ENCODE assay signal across 18 mouse cellular contexts in genomic region chr17:66334894-66335293, GRCm38 (mm10).
DNase-seq lines count a peak whose midpoint lies in the region; ATAC-seq and TF ChIP-seq lines count a peak whose summit lies in the region.
"Had no signal": no experiment of that assay in that cellular context is flagged by ENCODE, and none has a peak within 500 bp of the region (broad histone marks: within the 10 kb centered on the region; RNA-seq: fewer than 3 reads in every experiment).

No protein-coding gene starts in this region.

- H3ac ChIP-seq in myocyte (ENCODE audit: control insufficient read depth, insufficient read length), result no peak overlapping the region

- 62% methylated on average over 4 of the region's 4 CpGs for WGBS in hindbrain, embryonic 16.5 days
- 63% methylated on average over 4 of the region's 4 CpGs for WGBS in hindbrain, embryonic 11.5 days
- 62% methylated on average over 4 of the region's 4 CpGs for WGBS in kidney, embryonic 15.5 days

- 0 out of 2 replicates have a peak, but pooled peaks have one; percentile 18 for ATAC-seq in hindbrain, embryonic 16.5 days
- ATAC-seq in hindbrain, embryonic 11.5 days (ENCODE audit: low FRiP score), result no peak
- no peak for ATAC-seq in kidney, embryonic 15.5 days (replicated peaks; ENCODE audit: low FRiP score)
- ATAC-seq: forebrain, embryonic 14.5 days had no signal

- no peaks in the 10 kb centered on the region for H3K79me2 ChIP-seq in myocyte (ENCODE audit: control insufficient read depth, insufficient read depth)

- H3K4me1 ChIP-seq in hindbrain, embryonic 16.5 days (ENCODE audit: control insufficient read depth, insufficient read depth, low read depth, low read length), result peaks cover 3% of the 10 kb centered on the region; the same call in 1 of the 2 replicates
- H3K4me1 ChIP-seq in hindbrain, embryonic 11.5 days (replicated peaks; ENCODE audit: control insufficient read depth, insufficient read depth, low read length), result no peaks in the 10 kb centered on the region; the same call in 1 of the 2 replicates
- H3K4me1 ChIP-seq in kidney, embryonic 15.5 days, result no peaks in the 10 kb centered on the region
- H3K4me1 ChIP-seq: embryonic facial prominence, embryonic 13.5 days; embryonic facial prominence, embryonic 15.5 days; forebrain, embryonic 10.5 days; forebrain, embryonic 12.5 days had no signal

- no peak overlapping the region for H3K4me2 ChIP-seq in hindbrain, embryonic 16.5 days (ENCODE audit: low read length)
- no peak overlapping the region for H3K4me2 ChIP-seq in hindbrain, embryonic 11.5 days (replicated peaks; ENCODE audit: low read depth, low read length)
- H3K4me2 ChIP-seq in myocyte (ENCODE audit: low read depth), result no peak overlapping the region
- H3K4me2 ChIP-seq in kidney, embryonic 15.5 days, result no peak overlapping the region
- H3K4me2 ChIP-seq: embryonic facial prominence, embryonic 13.5 days; embryonic facial prominence, embryonic 15.5 days; forebrain, embryonic 12.5 days had no signal

- H3K9ac ChIP-seq in hindbrain, embryonic 16.5 days (ENCODE audit: low read depth, low read length), result no peak overlapping the region
- H3K9ac ChIP-seq in hindbrain, embryonic 11.5 days (ENCODE audit: low read depth, low read length), result no peak overlapping the region
- H3K9ac ChIP-seq in kidney, embryonic 15.5 days, result no peak overlapping the region
- H3K9ac ChIP-seq: embryonic facial prominence, embryonic 13.5 days; embryonic facial prominence, embryonic 15.5 days; forebrain, embryonic 12.5 days had no signal

- no peak overlapping the region for H3K4me3 ChIP-seq in hindbrain, embryonic 16.5 days (ENCODE audit: low read length)
- no peak overlapping the region for H3K4me3 ChIP-seq in hindbrain, embryonic 11.5 days (ENCODE audit: low read depth, low read length)
- H3K4me3 ChIP-seq in myocyte, result no peak overlapping the region
- no peak overlapping the region for H3K4me3 ChIP-seq in kidney, embryonic 15.5 days (replicated peaks)
- H3K4me3 ChIP-seq: embryonic facial prominence, embryonic 13.5 days; embryonic facial prominence, embryonic 15.5 days; erythroblast, embryonic 14.5 days; forebrain, embryonic 10.5 days; forebrain, embryonic 12.5 days had no signal

- DNase-seq in cerebellum, postnatal 14 days, result peak; percentile 54 to 60
- DNase-seq in cerebellum, adult 8-10 months, result no peak
- DNase-seq in hindbrain, embryonic 11.5 days (ENCODE audit: low spot score), result no peak
- DNase-seq: adrenal gland, adult 2 months; adrenal gland, postnatal 10 days; adrenal gland, postnatal 25 days; cerebellum, adult 11 months; cerebellum, adult 9-11 months; embryo, embryonic 11 days had no signal

- H3K27me3 ChIP-seq in hindbrain, embryonic 16.5 days (replicated peaks; ENCODE audit: control insufficient read depth, insufficient read depth, low read length), result no peaks in the 10 kb centered on the region
- H3K27me3 ChIP-seq in hindbrain, embryonic 11.5 days (ENCODE audit: control insufficient read depth, insufficient read depth, low read length), result no peaks in the 10 kb centered on the region
- H3K27me3 ChIP-seq in myocyte (ENCODE audit: control insufficient read depth, insufficient read depth, insufficient read length), result no peaks in the 10 kb centered on the region
- no peaks in the 10 kb centered on the region for H3K27me3 ChIP-seq in kidney, embryonic 15.5 days
- H3K27me3 ChIP-seq: embryonic facial prominence, embryonic 13.5 days; embryonic facial prominence, embryonic 15.5 days; forebrain, embryonic 12.5 days had no signal

- TF ChIP-seq POLR2A in myocyte (IDR thresholded peaks at IDR 0.05; ENCODE audit: insufficient read length, low read depth), result no peak

- H3K36me3 ChIP-seq in hindbrain, embryonic 16.5 days (ENCODE audit: control insufficient read depth, insufficient read depth, low read length), result peaks cover 7% of the 10 kb centered on the region; the same call in 1 of the 2 replicates
- H3K36me3 ChIP-seq in hindbrain, embryonic 11.5 days (ENCODE audit: control insufficient read depth, insufficient read depth, low read length), result no peaks in the 10 kb centered on the region
- H3K36me3 ChIP-seq in myocyte (ENCODE audit: control insufficient read depth, insufficient read depth), result peaks cover 17% of the 10 kb centered on the region
- no peaks in the 10 kb centered on the region; the same call in 1 of the 2 replicates for H3K36me3 ChIP-seq in kidney, embryonic 15.5 days
- H3K36me3 ChIP-seq: embryonic facial prominence, embryonic 13.5 days; embryonic facial prominence, embryonic 15.5 days had no signal

- no peaks in the 10 kb centered on the region for H3K9me3 ChIP-seq in hindbrain, embryonic 16.5 days (ENCODE audit: control insufficient read depth, low read length)
- H3K9me3 ChIP-seq in hindbrain, embryonic 11.5 days (ENCODE audit: control insufficient read depth, low read length), result no peaks in the 10 kb centered on the region
- no peaks in the 10 kb centered on the region for H3K9me3 ChIP-seq in kidney, embryonic 15.5 days (replicated peaks)
- H3K9me3 ChIP-seq: embryonic facial prominence, embryonic 13.5 days; embryonic facial prominence, embryonic 15.5 days; forebrain, embryonic 10.5 days; forebrain, embryonic 12.5 days had no signal

- no peak overlapping the region for H3K27ac ChIP-seq in hindbrain, embryonic 16.5 days (ENCODE audit: low read depth, low read length)
- no peak overlapping the region for H3K27ac ChIP-seq in hindbrain, embryonic 11.5 days (ENCODE audit: low read depth, low read length)
- H3K27ac ChIP-seq in kidney, embryonic 15.5 days, result no peak overlapping the region
- H3K27ac ChIP-seq: embryonic facial prominence, embryonic 13.5 days; embryonic facial prominence, embryonic 15.5 days; forebrain, embryonic 10.5 days; forebrain, embryonic 12.5 days had no signal

TF ChIP-seq in myocyte, 11 proteins besides CTCF, POLR2A, EP300 and RAD21:
- TF ChIP-seq CEBPB (IDR thresholded peaks at IDR 0.05; ENCODE audit: insufficient read depth, poor library complexity, severe bottlenecking), result no peak
- peak; percentile 45 to 96 (median 89) for TF ChIP-seq MYOG (IDR thresholded peaks at IDR 0.05; ENCODE audit: control insufficient read depth in 1 of 3, insufficient read depth in 1 of 3, insufficient read length in 2 of 3, low read depth in 2 of 3)
- peak; percentile 17 for TF ChIP-seq POLR2AphosphoS2 (IDR thresholded peaks at IDR 0.05; ENCODE audit: insufficient read length, low read depth)
- TF ChIP-seq TCF3 (IDR thresholded peaks at IDR 0.05; ENCODE audit: insufficient read length, low read depth), result peak; percentile 33
- TF ChIP-seq TCF12 (IDR thresholded peaks at IDR 0.05; ENCODE audit: insufficient read depth, poor library complexity, severe bottlenecking), result peak; percentile 61
- TF ChIP-seq MYOD1 (IDR thresholded peaks at IDR 0.05; ENCODE audit: control insufficient read depth in 1 of 3, insufficient read length in 2 of 3, low read depth in 2 of 3), result peak; percentile 60 to 94 (median 76)
- no peak for TF ChIP-seq REST (IDR thresholded peaks at IDR 0.05; ENCODE audit: insufficient read depth, insufficient read length)

Comparison
In these comparisons a context has a peak if more than half of its experiments do, and no peak if none do; other contexts are left out.
1. DNase-seq: peak in cerebellum, postnatal 14 days (2 of 2); none in cerebellum, adult 8-10 months (single experiment) and hindbrain, embryonic 11.5 days (single experiment).